Mouse (Mus musculus) kidney, postnatal 25 days (tissue): ENCODE data around the gene Anks1b.

Experiments used
- DNase-seq, 2 experiments: peaks; one replicate each; pipeline ENCODE4 v3.0.0; 2021; ENCODE audit warnings: mixed read lengths in 2 of 2

The Anks1b gene

GRCm38 (mm10) chr10:90889566-90889965 lies 1016.3 kb downstream of the Anks1b start:
- DNase-seq, result no peak

GRCm38 (mm10) chr10:90892728-90893127 lies 1019.4 kb downstream of the Anks1b start:
- DNase-seq, result no peak

- no peak for DNase-seq
These were observed 1024.6 kb downstream of the Anks1b start for GRCm38 (mm10) chr10:90897894-90898293.

GRCm38 (mm10) chr10:90904185-90904584 lies 1030.9 kb downstream of the Anks1b start:
- DNase-seq, result no peak

GRCm38 (mm10) chr10:90907381-90907780 lies 1034.1 kb downstream of the Anks1b start:
- DNase-seq, result no peak

GRCm38 (mm10) chr10:90923476-90923875 lies 1050.2 kb downstream of the Anks1b start:
- DNase-seq, result no peak

- DNase-seq, result no peak
These were observed 1059.8 kb downstream of the Anks1b start for GRCm38 (mm10) chr10:90933088-90933487.

GRCm38 (mm10) chr10:90934678-90935077 lies 1061.4 kb downstream of the Anks1b start:
- no peak for DNase-seq

- no peak for DNase-seq
These were observed 1064.6 kb downstream of the Anks1b start for GRCm38 (mm10) chr10:90937721-90938460.

GRCm38 (mm10) chr10:90940521-90941520 lies 1067.5 kb downstream of the Anks1b start:
- no peak for DNase-seq

- no peak for DNase-seq
These were observed 1068.8 kb downstream of the Anks1b start for GRCm38 (mm10) chr10:90942001-90942700.

GRCm38 (mm10) chr10:90947043-90947442 lies 1073.7 kb downstream of the Anks1b start:
- no peak for DNase-seq

GRCm38 (mm10) chr10:90947608-90948373 lies 1074.5 kb downstream of the Anks1b start:
- DNase-seq, result no peak

- no peak for DNase-seq
These were observed 1079.9 kb downstream of the Anks1b start for GRCm38 (mm10) chr10:90953103-90953709.

GRCm38 (mm10) chr10:90953821-90954220 lies 1080.5 kb downstream of the Anks1b start:
- no peak for DNase-seq

GRCm38 (mm10) chr10:90960374-90960773 lies 1087.1 kb downstream of the Anks1b start:
- no peak for DNase-seq

GRCm38 (mm10) chr10:90964511-90964910 lies 1091.2 kb downstream of the Anks1b start:
- no peak for DNase-seq

- DNase-seq, result no peak
These were observed 1092.5 kb downstream of the Anks1b start for GRCm38 (mm10) chr10:90965671-90966315.

- no peak for DNase-seq
These were observed 1093.5 kb downstream of the Anks1b start for GRCm38 (mm10) chr10:90966821-90967220.

- no peak for DNase-seq
These were observed 1094.9 kb downstream of the Anks1b start for GRCm38 (mm10) chr10:90968247-90968646.
